Mouse (Mus musculus): ENCODE data around the gene C2cd4a. TPM values are rescaled to one million over a fixed set of nuclear protein-coding genes. Genes with fewer than 3 reads are reported as not detected.

C2cd4a gene
- polyA plus RNA-seq, 1 experiment, result 0.13 TPM

- DNase-seq (ENCODE audit: low read depth in 1 of 2, low spot score in 2 of 2), result no peak
- H3K4me1 ChIP-seq (ENCODE audit: control insufficient read depth, insufficient read depth, insufficient read length), result no peaks in the 10 kb centered on the region
- no peaks in the 10 kb centered on the region for H3K27me3 ChIP-seq (ENCODE audit: control insufficient read depth, insufficient read depth, low read length)
- TF ChIP-seq POLR2A (IDR thresholded peaks at IDR 0.05; ENCODE audit: low read depth, low read length) (no peak), CTCF (IDR thresholded peaks at IDR 0.05; ENCODE audit: extremely low read depth, insufficient read depth, insufficient read length, insufficient replicate concordance) (no peak)
- no peak overlapping the region for H3K4me3 ChIP-seq (ENCODE audit: extremely low read depth, insufficient read depth, insufficient read length)
- no peaks in the 10 kb centered on the region for H3K36me3 ChIP-seq (ENCODE audit: control insufficient read depth, insufficient read depth, low read length)
- no peak overlapping the region for H3K27ac ChIP-seq (ENCODE audit: insufficient read depth, low read length)
- 92% methylated on average over 4 of the region's 4 CpGs for WGBS
These were observed 37.5 kb downstream of the C2cd4a start for GRCm38 (mm10) chr9:67794668-67795067.

GRCm38 (mm10) chr9:67794216-67794615 is 37.9 kb downstream of the C2cd4a start:
- no peaks in the 10 kb centered on the region for H3K4me1 ChIP-seq (ENCODE audit: control insufficient read depth, insufficient read depth, insufficient read length)
- no peak for DNase-seq (ENCODE audit: low read depth in 1 of 2, low spot score in 2 of 2)
- TF ChIP-seq POLR2A (IDR thresholded peaks at IDR 0.05; ENCODE audit: low read depth, low read length) (no peak), CTCF (IDR thresholded peaks at IDR 0.05; ENCODE audit: extremely low read depth, insufficient read depth, insufficient read length, insufficient replicate concordance) (no peak)
- WGBS, result 92% methylated on average over 1 of the region's 1 CpGs
- no peaks in the 10 kb centered on the region for H3K36me3 ChIP-seq (ENCODE audit: control insufficient read depth, insufficient read depth, low read length)
- H3K27me3 ChIP-seq (ENCODE audit: control insufficient read depth, insufficient read depth, low read length), result no peaks in the 10 kb centered on the region
- H3K27ac ChIP-seq (ENCODE audit: insufficient read depth, low read length), result no peak overlapping the region
- H3K4me3 ChIP-seq (ENCODE audit: extremely low read depth, insufficient read depth, insufficient read length), result no peak overlapping the region

GRCm38 (mm10) chr9:67793501-67793900 is 38.6 kb downstream of the C2cd4a start:
- 20% methylated on average over 6 of the region's 6 CpGs for WGBS
- H3K27ac ChIP-seq (ENCODE audit: insufficient read depth, low read length), result no peak overlapping the region
- no peaks in the 10 kb centered on the region for H3K4me1 ChIP-seq (ENCODE audit: control insufficient read depth, insufficient read depth, insufficient read length)
- H3K36me3 ChIP-seq (ENCODE audit: control insufficient read depth, insufficient read depth, low read length), result no peaks in the 10 kb centered on the region
- no peaks in the 10 kb centered on the region for H3K27me3 ChIP-seq (ENCODE audit: control insufficient read depth, insufficient read depth, low read length)
- no peak for DNase-seq (ENCODE audit: low read depth in 1 of 2, low spot score in 2 of 2)
- TF ChIP-seq CTCF (IDR thresholded peaks at IDR 0.05; ENCODE audit: extremely low read depth, insufficient read depth, insufficient read length, insufficient replicate concordance) (no peak), POLR2A (IDR thresholded peaks at IDR 0.05; ENCODE audit: low read depth, low read length) (no peak)
- H3K4me3 ChIP-seq (ENCODE audit: extremely low read depth, insufficient read depth, insufficient read length), result no peak overlapping the region

GRCm38 (mm10) chr9:67792405-67792804 is 39.7 kb downstream of the C2cd4a start:
- no peaks in the 10 kb centered on the region for H3K36me3 ChIP-seq (ENCODE audit: control insufficient read depth, insufficient read depth, low read length)
- TF ChIP-seq POLR2A (IDR thresholded peaks at IDR 0.05; ENCODE audit: low read depth, low read length), result no peak
- TF ChIP-seq CTCF (IDR thresholded peaks at IDR 0.05; ENCODE audit: extremely low read depth, insufficient read depth, insufficient read length, insufficient replicate concordance), result no peak
- no peak for DNase-seq (ENCODE audit: low read depth in 1 of 2, low spot score in 2 of 2)
- no peaks in the 10 kb centered on the region for H3K27me3 ChIP-seq (ENCODE audit: control insufficient read depth, insufficient read depth, low read length)
- WGBS, result 87% methylated on average over 5 of the region's 5 CpGs
- H3K4me1 ChIP-seq (ENCODE audit: control insufficient read depth, insufficient read depth, insufficient read length), result no peaks in the 10 kb centered on the region
- H3K27ac ChIP-seq (ENCODE audit: insufficient read depth, low read length), result no peak overlapping the region
- H3K4me3 ChIP-seq (ENCODE audit: extremely low read depth, insufficient read depth, insufficient read length), result no peak overlapping the region

GRCm38 (mm10) chr9:67787671-67788070 is 44.5 kb downstream of the C2cd4a start:
- Histone ChIP-seq H3K27ac (ENCODE audit: insufficient read depth, low read length) (no peak overlapping the region), H3K36me3 (ENCODE audit: control insufficient read depth, insufficient read depth, low read length) (no peaks in the 10 kb centered on the region), H3K4me3 (ENCODE audit: extremely low read depth, insufficient read depth, insufficient read length) (no peak overlapping the region), H3K4me1 (ENCODE audit: control insufficient read depth, insufficient read depth, insufficient read length) (no peaks in the 10 kb centered on the region), H3K27me3 (ENCODE audit: control insufficient read depth, insufficient read depth, low read length) (no peaks in the 10 kb centered on the region)
- 63% methylated on average over 6 of the region's 6 CpGs for WGBS
- no peak for DNase-seq (ENCODE audit: low read depth in 1 of 2, low spot score in 2 of 2)
- TF ChIP-seq POLR2A (IDR thresholded peaks at IDR 0.05; ENCODE audit: low read depth, low read length) (no peak), CTCF (IDR thresholded peaks at IDR 0.05; ENCODE audit: extremely low read depth, insufficient read depth, insufficient read length, insufficient replicate concordance) (no peak)

- H3K4me3 ChIP-seq (ENCODE audit: extremely low read depth, insufficient read depth, insufficient read length), result no peak overlapping the region
- no peaks in the 10 kb centered on the region for H3K27me3 ChIP-seq (ENCODE audit: control insufficient read depth, insufficient read depth, low read length)
- no peak overlapping the region for H3K27ac ChIP-seq (ENCODE audit: insufficient read depth, low read length)
- no peak for DNase-seq (ENCODE audit: low read depth in 1 of 2, low spot score in 2 of 2)
- H3K4me1 ChIP-seq (ENCODE audit: control insufficient read depth, insufficient read depth, insufficient read length), result no peaks in the 10 kb centered on the region
- WGBS, result 90% methylated on average over 7 of the region's 7 CpGs
- no peak for TF ChIP-seq CTCF (IDR thresholded peaks at IDR 0.05; ENCODE audit: extremely low read depth, insufficient read depth, insufficient read length, insufficient replicate concordance)
- TF ChIP-seq POLR2A (IDR thresholded peaks at IDR 0.05; ENCODE audit: low read depth, low read length), result no peak
- H3K36me3 ChIP-seq (ENCODE audit: control insufficient read depth, insufficient read depth, low read length), result no peaks in the 10 kb centered on the region
These were observed 45.8 kb downstream of the C2cd4a start for GRCm38 (mm10) chr9:67786311-67786710.

GRCm38 (mm10) chr9:67783925-67784324 is 48.2 kb downstream of the C2cd4a start:
- no peaks in the 10 kb centered on the region for H3K36me3 ChIP-seq (ENCODE audit: control insufficient read depth, insufficient read depth, low read length)
- no peak for DNase-seq (ENCODE audit: low read depth in 1 of 2, low spot score in 2 of 2)
- no peak overlapping the region for H3K27ac ChIP-seq (ENCODE audit: insufficient read depth, low read length)
- H3K4me1 ChIP-seq (ENCODE audit: control insufficient read depth, insufficient read depth, insufficient read length), result no peaks in the 10 kb centered on the region
- H3K27me3 ChIP-seq (ENCODE audit: control insufficient read depth, insufficient read depth, low read length), result no peaks in the 10 kb centered on the region
- no peak overlapping the region for H3K4me3 ChIP-seq (ENCODE audit: extremely low read depth, insufficient read depth, insufficient read length)
- TF ChIP-seq CTCF (IDR thresholded peaks at IDR 0.05; ENCODE audit: extremely low read depth, insufficient read depth, insufficient read length, insufficient replicate concordance) (no peak), POLR2A (IDR thresholded peaks at IDR 0.05; ENCODE audit: low read depth, low read length) (no peak)
